Mouse (Mus musculus): ENCODE results near the gene Zdhhc6. TPM values are rescaled to one million over a fixed set of nuclear protein-coding genes. Genes with fewer than 3 reads are reported as not detected.

The Zdhhc6 gene
- polyA plus RNA-seq, 1 experiment from 2014 or later: 90.1 TPM

DNA sequence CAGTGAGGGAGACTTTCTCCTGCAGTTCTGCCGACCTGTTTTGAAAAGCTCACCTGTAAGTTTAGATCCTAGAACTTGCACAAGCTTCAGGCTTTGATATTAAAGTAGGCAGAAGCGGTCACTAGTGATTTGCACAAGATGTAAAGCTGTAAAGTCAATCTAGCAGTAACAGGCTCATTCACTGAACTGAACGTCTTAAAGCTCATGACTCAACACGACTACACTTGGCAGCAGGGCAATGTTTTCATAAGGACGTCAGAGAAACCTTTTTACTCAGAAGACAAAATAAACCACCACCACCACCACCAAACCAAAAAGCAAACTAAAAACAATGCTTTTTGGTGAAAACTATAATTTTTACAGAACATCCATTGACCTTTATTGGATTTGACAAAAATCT, 17.9 kb downstream of the Zdhhc6 start:
- H3K36me3 ChIP-seq: peaks cover 58% of the 10 kb centered on the region
- WGBS: 89% methylated on average over 5 of the region's 5 CpGs
- no peak overlapping the region for H3K4me3 ChIP-seq
- ATAC-seq (ENCODE audit: low FRiP score): no peak
- no peaks in the 10 kb centered on the region for H3K27me3 ChIP-seq
- 0 out of 2 replicates have a peak, but pooled peaks cover 4% of the 10 kb centered on the region for H3K4me1 ChIP-seq
- H3K9ac ChIP-seq: no peak overlapping the region
- H3K9me3 ChIP-seq (replicated peaks): no peaks in the 10 kb centered on the region
- H3K27ac ChIP-seq: no peak overlapping the region
- H3K4me2 ChIP-seq (replicated peaks): no peak overlapping the region

DNA sequence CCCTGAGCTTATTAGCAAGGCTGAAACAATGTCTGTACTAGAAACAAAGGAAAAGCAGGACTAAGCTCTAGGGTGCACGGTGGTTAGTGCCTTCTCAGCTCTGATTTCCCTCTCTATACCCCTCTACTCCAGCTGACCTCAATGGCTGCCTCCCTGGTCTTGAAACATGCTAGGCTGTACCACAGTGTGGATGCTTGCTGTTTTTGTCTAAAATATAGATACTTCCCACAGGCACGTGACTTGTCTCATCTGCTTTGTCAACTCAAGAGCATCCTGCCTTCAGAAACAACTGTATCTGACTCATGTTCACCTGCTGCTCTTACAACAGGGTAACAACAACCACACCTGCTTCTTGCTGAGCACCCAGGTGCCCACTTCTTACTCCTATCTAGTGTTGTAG, 18.3 kb downstream of the Zdhhc6 start:
- H3K9me3 ChIP-seq (replicated peaks): no peaks in the 10 kb centered on the region
- H3K27ac ChIP-seq: no peak overlapping the region
- H3K4me2 ChIP-seq (replicated peaks): no peak overlapping the region
- H3K27me3 ChIP-seq: no peaks in the 10 kb centered on the region
- 0 out of 2 replicates have a peak, but pooled peaks cover 5% of the 10 kb centered on the region for H3K4me1 ChIP-seq
- ATAC-seq (ENCODE audit: low FRiP score): no peak
- H3K36me3 ChIP-seq: peaks cover 53% of the 10 kb centered on the region
- WGBS: 92% methylated on average over 2 of the region's 2 CpGs
- no peak overlapping the region for H3K9ac ChIP-seq
- no peak overlapping the region for H3K4me3 ChIP-seq

DNA sequence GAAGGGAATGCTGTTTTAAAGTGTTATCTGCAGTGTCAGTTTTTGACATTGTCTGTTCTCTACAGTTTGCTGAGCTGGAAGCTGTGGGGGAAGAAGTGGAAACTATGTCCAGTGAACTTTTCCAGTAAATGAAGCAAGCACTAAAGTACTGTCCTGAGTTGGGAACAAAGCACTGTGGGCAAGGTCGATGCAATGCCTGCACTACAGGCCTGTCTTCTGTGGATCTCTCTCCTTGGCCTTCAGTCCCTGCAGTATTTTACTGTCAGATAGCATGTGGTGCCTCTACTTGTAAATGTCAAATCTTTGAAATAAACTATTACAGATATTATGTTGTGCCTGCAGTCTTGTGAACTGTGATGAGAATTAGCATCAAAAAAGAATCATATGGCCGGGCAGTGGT, 19.5 kb downstream of the Zdhhc6 start:
- Histone ChIP-seq H3K4me2 (replicated peaks) (no peak overlapping the region), H3K4me1 (0 out of 2 replicates have a peak, but pooled peaks cover 5% of the 10 kb centered on the region), H3K36me3 (peaks cover 45% of the 10 kb centered on the region), H3K9ac (no peak overlapping the region), H3K4me3 (no peak overlapping the region), H3K9me3 (replicated peaks) (no peaks in the 10 kb centered on the region), H3K27ac (no peak overlapping the region), H3K27me3 (no peaks in the 10 kb centered on the region)
- 95% methylated on average over 2 of the region's 2 CpGs for WGBS
- no peak for ATAC-seq (ENCODE audit: low FRiP score)

- no peak overlapping the region for H3K4me3 ChIP-seq
- no peak overlapping the region for H3K27ac ChIP-seq
- no peak for ATAC-seq (ENCODE audit: low FRiP score)
- H3K4me1 ChIP-seq: 0 out of 2 replicates have a peak, but pooled peaks cover 5% of the 10 kb centered on the region
- 93% methylated on average over 3 of the region's 3 CpGs for WGBS
- H3K9ac ChIP-seq: no peak overlapping the region
- H3K9me3 ChIP-seq (replicated peaks): no peaks in the 10 kb centered on the region
- no peak overlapping the region for H3K4me2 ChIP-seq (replicated peaks)
- no peaks in the 10 kb centered on the region for H3K27me3 ChIP-seq
- peaks cover 39% of the 10 kb centered on the region for H3K36me3 ChIP-seq
Observed at GRCm38 (mm10) chr19:55295556-55295955, 20.3 kb downstream of the Zdhhc6 start.

DNA sequence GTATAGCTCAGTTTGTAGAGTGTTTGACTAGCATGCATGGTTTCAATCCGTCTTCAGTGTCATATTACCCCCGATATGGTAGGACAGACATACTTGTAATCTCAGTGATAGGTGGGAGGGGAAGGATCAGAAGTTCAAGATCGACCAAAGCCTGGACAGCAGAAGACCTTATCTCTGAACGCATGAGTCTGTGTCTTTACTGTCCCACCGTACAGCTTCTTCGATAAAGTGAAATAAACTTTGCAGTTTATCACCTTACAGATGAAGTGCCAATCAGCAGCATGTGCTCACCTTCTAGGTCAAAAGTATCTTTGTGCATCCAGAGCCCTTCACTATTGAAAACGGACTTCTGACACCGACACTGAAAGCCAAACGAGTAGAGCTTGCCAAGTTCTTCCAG, 20.8 kb downstream of the Zdhhc6 start:
- Histone ChIP-seq H3K4me2 (replicated peaks) (no peak overlapping the region), H3K27ac (no peak overlapping the region), H3K9ac (no peak overlapping the region), H3K27me3 (no peaks in the 10 kb centered on the region), H3K36me3 (peaks cover 37% of the 10 kb centered on the region), H3K4me3 (no peak overlapping the region), H3K9me3 (replicated peaks) (no peaks in the 10 kb centered on the region), H3K4me1 (0 out of 2 replicates have a peak, but pooled peaks cover 5% of the 10 kb centered on the region)
- WGBS: 95% methylated on average over 9 of the region's 9 CpGs
- ATAC-seq (ENCODE audit: low FRiP score): no peak

DNA sequence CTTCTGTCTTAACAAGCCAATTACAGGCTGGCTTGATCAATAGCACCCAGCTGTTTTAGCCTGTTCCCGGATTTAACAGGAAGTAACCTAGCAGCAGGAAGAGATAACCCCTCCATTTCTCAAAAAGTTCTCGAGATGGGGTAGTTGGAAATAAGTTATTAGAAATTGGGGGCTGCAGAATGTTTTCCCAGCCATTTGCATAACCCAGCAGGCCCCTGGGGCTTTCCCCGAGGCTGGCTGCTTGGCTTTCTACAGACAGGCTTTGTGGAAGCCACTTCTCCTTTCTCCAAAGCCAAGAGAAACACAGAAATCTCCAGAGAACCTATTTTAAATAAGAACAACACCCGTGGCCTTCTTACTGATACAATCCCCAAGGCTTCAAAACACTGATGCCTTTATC, 22.7 kb downstream of the Zdhhc6 start:
- Histone ChIP-seq H3K36me3 (peaks cover 25% of the 10 kb centered on the region), H3K4me2 (replicated peaks) (no peak overlapping the region), H3K4me3 (no peak overlapping the region), H3K4me1 (0 out of 2 replicates have a peak, but pooled peaks cover 5% of the 10 kb centered on the region), H3K9ac (no peak overlapping the region), H3K27me3 (no peaks in the 10 kb centered on the region), H3K9me3 (replicated peaks) (no peaks in the 10 kb centered on the region), H3K27ac (no peak overlapping the region)
- ATAC-seq (ENCODE audit: low FRiP score): no peak
- 40% methylated on average over 4 of the region's 4 CpGs for WGBS

DNA sequence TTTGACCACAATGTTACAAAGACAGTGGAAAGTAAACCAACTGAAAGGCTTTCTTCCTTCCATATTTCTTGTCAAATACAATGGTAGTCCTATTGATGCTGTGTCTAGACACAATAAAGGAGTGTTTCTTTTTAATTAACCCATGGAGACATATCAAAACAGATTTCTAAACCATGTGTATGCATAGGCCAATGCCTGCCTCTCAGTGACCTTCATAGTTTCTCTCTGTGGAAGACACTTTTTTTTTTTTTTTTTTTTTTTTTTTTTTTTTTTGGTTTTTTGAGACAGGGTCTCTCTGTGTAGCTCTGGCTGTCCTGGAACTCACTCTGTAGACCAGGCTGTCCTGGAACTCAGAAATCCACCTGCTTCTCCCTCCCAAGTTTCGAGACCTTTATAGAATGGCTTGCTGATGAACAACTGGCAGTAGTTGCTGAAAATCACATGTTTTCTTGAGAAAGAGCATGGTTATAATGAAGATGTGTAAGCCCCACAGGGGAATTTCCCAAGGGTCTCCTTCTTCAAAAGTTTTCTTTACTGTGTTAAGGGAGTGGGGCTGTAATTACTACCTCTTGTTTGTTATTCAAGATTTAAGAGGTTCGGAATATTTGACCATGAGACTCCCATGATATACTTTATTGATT, 23.5 kb downstream of the Zdhhc6 start:
- no peaks in the 10 kb centered on the region for H3K27me3 ChIP-seq
- H3K36me3 ChIP-seq: peaks cover 18% of the 10 kb centered on the region
- no peak overlapping the region for H3K4me2 ChIP-seq (replicated peaks)
- ATAC-seq (ENCODE audit: low FRiP score): no peak
- 0 out of 2 replicates have a peak, but pooled peaks cover 5% of the 10 kb centered on the region for H3K4me1 ChIP-seq
- 86% methylated on average over 2 of the region's 2 CpGs for WGBS
- H3K9ac ChIP-seq: no peak overlapping the region
- H3K9me3 ChIP-seq (replicated peaks): no peaks in the 10 kb centered on the region
- H3K27ac ChIP-seq: no peak overlapping the region
- no peak overlapping the region for H3K4me3 ChIP-seq

DNA sequence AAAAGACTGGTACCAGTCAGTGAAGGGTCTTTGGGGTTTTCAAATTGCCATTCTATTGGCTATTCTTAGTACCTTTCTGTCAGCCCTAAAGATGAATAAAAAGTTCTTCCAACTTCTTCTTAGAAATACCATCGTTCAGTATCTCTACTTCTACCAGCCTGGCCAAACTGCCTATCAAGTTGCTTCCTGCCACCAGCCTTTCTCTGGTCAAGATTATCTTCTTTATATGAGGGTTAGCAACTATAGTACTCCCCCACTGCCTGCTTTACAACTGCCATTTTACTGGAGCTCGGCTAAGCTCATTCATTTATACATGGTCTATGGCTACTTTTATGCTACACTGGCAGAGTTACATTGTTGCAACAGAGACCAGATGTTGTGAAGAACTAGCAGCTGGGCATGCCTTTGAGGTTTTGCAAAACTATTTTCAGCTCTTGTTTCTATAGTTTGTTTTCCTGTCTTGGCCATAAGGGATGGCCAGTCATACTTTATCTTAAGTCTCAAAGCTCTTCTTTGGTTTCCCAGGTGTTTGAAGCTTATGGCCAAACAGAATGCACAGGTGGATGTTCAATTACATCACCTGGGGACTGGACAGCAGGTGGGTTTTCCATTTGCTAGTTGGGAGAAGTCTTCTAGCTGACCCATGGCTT, 25.1 kb downstream of the Zdhhc6 start:
- ATAC-seq (ENCODE audit: low FRiP score): no peak
- WGBS: 90% methylated on average over 2 of the region's 2 CpGs
- H3K4me2 ChIP-seq (replicated peaks): no peak overlapping the region

DNA sequence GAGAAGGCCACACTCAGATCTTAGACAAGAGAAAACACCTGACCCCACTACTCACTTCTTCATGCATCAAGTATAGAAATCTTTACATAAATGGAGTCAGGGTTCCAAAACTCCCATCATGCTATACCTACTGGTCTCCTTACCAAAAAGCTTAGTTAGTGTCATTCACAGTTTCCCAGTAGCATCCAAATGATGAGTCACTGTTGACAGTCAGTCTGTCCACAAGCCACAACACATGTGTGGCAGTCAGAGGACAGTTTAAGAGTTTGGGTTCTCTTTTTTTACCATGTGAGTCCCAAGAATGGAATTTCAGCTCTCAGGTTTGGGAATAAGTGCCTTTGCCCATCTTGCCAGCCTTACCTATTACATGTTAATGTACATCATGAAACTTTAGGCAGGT, 26.9 kb downstream of the Zdhhc6 start:
- H3K9ac ChIP-seq: no peak overlapping the region
- no peak for ATAC-seq (ENCODE audit: low FRiP score)
- H3K4me1 ChIP-seq: 0 out of 2 replicates have a peak, but pooled peaks cover 5% of the 10 kb centered on the region
- no peak overlapping the region for H3K27ac ChIP-seq
- no peaks in the 10 kb centered on the region for H3K9me3 ChIP-seq (replicated peaks)
- H3K4me3 ChIP-seq: no peak overlapping the region
- H3K27me3 ChIP-seq: no peaks in the 10 kb centered on the region
- no peaks in the 10 kb centered on the region for H3K36me3 ChIP-seq
- H3K4me2 ChIP-seq (replicated peaks): no peak overlapping the region

More for the DNA sequence above, 25.1 kb downstream of the Zdhhc6 start:
- no peak overlapping the region for H3K9ac ChIP-seq
- no peaks in the 10 kb centered on the region for H3K27me3 ChIP-seq
- no peaks in the 10 kb centered on the region for H3K9me3 ChIP-seq (replicated peaks)
- 0 out of 2 replicates have a peak, but pooled peaks cover 5% of the 10 kb centered on the region for H3K4me1 ChIP-seq
- no peak overlapping the region for H3K4me3 ChIP-seq
- no peak overlapping the region for H3K27ac ChIP-seq
- H3K36me3 ChIP-seq: 0 out of 2 replicates have a peak, but pooled peaks cover 8% of the 10 kb centered on the region

DNA sequence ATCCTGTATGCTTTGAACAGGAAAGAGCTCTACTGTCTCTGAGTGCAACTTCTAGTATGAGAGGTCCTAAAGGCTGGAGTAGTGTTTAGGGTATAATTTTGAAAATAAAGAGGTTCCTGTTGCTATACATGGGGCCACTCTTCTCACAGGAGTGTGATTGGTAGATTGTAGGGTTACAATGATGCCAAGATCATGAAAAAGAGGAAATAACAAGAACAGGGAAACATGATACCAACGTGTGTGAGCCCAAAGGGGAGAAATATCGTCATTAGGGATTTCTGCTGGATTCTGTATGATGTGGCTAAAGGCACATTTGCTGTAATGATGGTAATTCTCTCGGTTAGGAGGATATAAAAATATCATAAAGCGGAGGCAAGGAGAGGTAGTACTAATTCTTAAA, 29.8 kb downstream of the Zdhhc6 start:
- H3K4me1 ChIP-seq: no peaks in the 10 kb centered on the region
- no peaks in the 10 kb centered on the region for H3K36me3 ChIP-seq
- WGBS: 91% methylated on average over 4 of the region's 4 CpGs
- no peak overlapping the region for H3K27ac ChIP-seq
- no peak overlapping the region for H3K4me3 ChIP-seq
- no peaks in the 10 kb centered on the region for H3K9me3 ChIP-seq (replicated peaks)
- no peak overlapping the region for H3K4me2 ChIP-seq (replicated peaks)
- H3K27me3 ChIP-seq: no peaks in the 10 kb centered on the region
- H3K9ac ChIP-seq: no peak overlapping the region
- no peak for ATAC-seq (ENCODE audit: low FRiP score)

DNA sequence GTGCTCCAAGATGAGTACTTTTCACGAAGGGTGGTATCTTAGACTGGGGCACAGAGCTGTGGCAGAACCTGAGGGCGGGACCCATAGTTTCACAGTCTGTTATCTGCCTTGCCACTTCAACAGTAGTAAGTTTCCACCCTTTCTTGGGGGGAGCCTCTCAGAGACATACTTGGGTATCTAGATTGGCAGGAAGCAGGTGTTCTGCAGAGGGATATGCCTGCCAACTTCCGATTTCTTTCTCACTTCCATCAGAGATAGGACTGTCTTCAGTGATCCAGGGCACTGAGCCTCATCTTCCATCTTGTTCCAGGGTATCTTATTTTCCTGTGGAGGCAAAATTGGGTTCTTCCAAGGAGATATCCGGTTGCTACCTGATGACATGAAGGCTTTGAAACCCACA, 31.7 kb downstream of the Zdhhc6 start:
- no peaks in the 10 kb centered on the region for H3K36me3 ChIP-seq
- no peak for ATAC-seq (ENCODE audit: low FRiP score)
- no peaks in the 10 kb centered on the region for H3K9me3 ChIP-seq (replicated peaks)
- H3K27me3 ChIP-seq: no peaks in the 10 kb centered on the region
- H3K27ac ChIP-seq: no peak overlapping the region
- H3K4me1 ChIP-seq: no peaks in the 10 kb centered on the region
- H3K4me2 ChIP-seq (replicated peaks): no peak overlapping the region
- H3K4me3 ChIP-seq: no peak overlapping the region
- H3K9ac ChIP-seq: no peak overlapping the region
- 94% methylated on average over 4 of the region's 4 CpGs for WGBS

GRCm38 (mm10) chr19:55276770-55277169, 39.1 kb downstream of the Zdhhc6 start:
- ATAC-seq (ENCODE audit: low FRiP score): no peak

DNA sequence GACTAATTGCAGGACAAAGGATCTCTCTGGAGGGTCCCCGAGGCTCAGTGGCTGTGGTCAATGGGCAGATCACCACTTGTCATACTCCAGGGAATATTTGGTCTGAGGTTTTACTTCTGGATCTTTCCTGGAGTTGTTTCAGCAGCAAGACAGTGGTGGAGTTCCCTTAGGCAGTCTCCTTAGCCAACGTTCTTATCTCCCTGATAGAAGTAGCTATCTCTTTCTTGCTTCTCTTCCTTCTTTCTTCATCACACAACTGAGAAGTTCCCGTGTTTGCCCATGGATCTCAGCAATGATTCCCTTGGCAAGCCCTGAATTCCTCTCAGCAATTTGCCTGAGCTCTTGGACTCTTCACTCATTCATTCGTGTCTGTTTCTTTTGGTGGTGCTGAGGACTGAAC, 39.7 kb downstream of the Zdhhc6 start:
- no peak overlapping the region for H3K9ac ChIP-seq
- H3K4me1 ChIP-seq: 0 out of 2 replicates have a peak, but pooled peaks cover 2% of the 10 kb centered on the region
- no peak for ATAC-seq (ENCODE audit: low FRiP score)
- no peak overlapping the region for H3K27ac ChIP-seq
- no peak overlapping the region for H3K4me3 ChIP-seq
- no peaks in the 10 kb centered on the region for H3K36me3 ChIP-seq
- no peaks in the 10 kb centered on the region for H3K27me3 ChIP-seq
- H3K4me2 ChIP-seq (replicated peaks): no peak overlapping the region
- WGBS: 84% methylated on average over 4 of the region's 4 CpGs
- H3K9me3 ChIP-seq (replicated peaks): no peaks in the 10 kb centered on the region

More at GRCm38 (mm10) chr19:55276770-55277169, 39.1 kb downstream of the Zdhhc6 start:
- Histone ChIP-seq H3K9ac (no peak overlapping the region), H3K36me3 (no peaks in the 10 kb centered on the region), H3K27ac (no peak overlapping the region), H3K4me2 (replicated peaks) (no peak overlapping the region), H3K27me3 (no peaks in the 10 kb centered on the region), H3K4me1 (no peaks in the 10 kb centered on the region), H3K9me3 (replicated peaks) (no peaks in the 10 kb centered on the region), H3K4me3 (no peak overlapping the region)
- 92% methylated on average over 3 of the region's 3 CpGs for WGBS
